Mouse (Mus musculus) limb, embryonic 14.5 days (tissue): ENCODE results near the gene Ccdc148. TPM values are rescaled to one million over a fixed set of nuclear protein-coding genes. Genes with fewer than 3 reads are reported as not detected.

ENCODE experiments used
- ATAC-seq: fragments of 200-750 bp; cut with Nextera tagmentation; 2 replicates; pipeline ENCODE4 v1.8.0; 2017; ENCODE audit warnings: low read depth, moderate number of reproducible peaks, moderate TSS enrichment; ENCODE audit not compliant: low FRiP score
- DNase-seq: peaks from one replicate; pipeline ENCODE4 v3.0.0-alpha.2; 2015; ENCODE audit warnings: low spot score
- H3K27ac ChIP-seq: fragments of 300-500 bp; sonication (generic); replicated peaks from 2 replicates; pipeline ENCODE4 v1.5.1; 2014; ENCODE audit warnings: low read depth, mild to moderate bottlenecking, low read length, moderate library complexity, mixed read lengths
- H3K27me3 ChIP-seq: fragments of 300-500 bp; sonication (generic); 2 replicates; pipeline ENCODE4 v1.6.1; 2014; ENCODE audit warnings: low read length, mixed read lengths; ENCODE audit not compliant: control insufficient read depth, insufficient read depth
- H3K36me3 ChIP-seq: fragments of 300-500 bp; sonication (generic); 2 replicates; pipeline ENCODE4 v1.6.1; 2014; ENCODE audit warnings: mild to moderate bottlenecking, low read length, moderate library complexity, mixed read lengths; ENCODE audit not compliant: control insufficient read depth, insufficient read depth
- H3K4me1 ChIP-seq: fragments of 300-500 bp; sonication (generic); 2 replicates; pipeline ENCODE4 v1.6.1; 2014; ENCODE audit warnings: antibody characterized with exemption, low read length, mixed read lengths; ENCODE audit not compliant: control insufficient read depth, insufficient read depth
- H3K4me2 ChIP-seq: fragments of 300-500 bp; sonication (generic); replicated peaks from 2 replicates; pipeline ENCODE4 v1.6.1; 2014; ENCODE audit warnings: low read depth, mild to moderate bottlenecking, low read length, moderate library complexity; ENCODE audit not compliant: severe bottlenecking
- H3K4me3 ChIP-seq: fragments of 300-500 bp; sonication (generic); replicated peaks from 2 replicates; pipeline ENCODE4 v1.5.1; 2014; ENCODE audit warnings: low read length
- H3K9ac ChIP-seq: fragments of 300-500 bp; sonication (generic); 2 replicates; pipeline ENCODE4 v1.6.1; 2014; ENCODE audit warnings: mild to moderate bottlenecking, low read depth, low read length, moderate library complexity; ENCODE audit not compliant: severe bottlenecking
- H3K9me3 ChIP-seq: fragments of 300-500 bp; sonication (generic); 2 replicates; pipeline ENCODE4 v1.6.1; 2016; ENCODE audit warnings: low read length; ENCODE audit not compliant: control insufficient read depth
- POLR2A ChIP-seq: fragments of 200-500 bp; IDR thresholded peaks from 2 replicates; pipeline ENCODE4 v1.8.0; 2012; ENCODE audit warnings: inconsistent platforms, mild to moderate bottlenecking, moderate library complexity, borderline replicate concordance; ENCODE audit not compliant: insufficient read depth, insufficient read length; ENCODE audit errors: extremely low read depth
- WGBS: fragments of 180-500 bp; shearing (Covaris S2); extraction: QIAGEN DNeasy Blood & Tissue Kit; methylation state at CpG from one replicate; pipeline ENCODE4 v1.1.7; 2014; 5-methylcytosine and 5-hydroxymethylcytosine counted together
- polyA plus RNA-seq, 2 experiments: library from polyadenylated mRNA; depleted of rRNA in 1 of 2; stranded (reverse) in 1 of 2; unstranded in 1 of 2; fragments of >200 nt; fragmentation: Nextera tagmentation in 1 of 2; extraction: Ambion mirVana in 1 of 2; gene quantifications; 2 replicates each; pipeline versions ENCODE4 v1.2.1 to v1.2.3; 2012 to 2014

Gene Ccdc148
- polyA plus RNA-seq, 2 experiments: 0.48 to 0.49 TPM

GRCm38 (mm10) chr2:59205092-59205491 is 44.6 kb upstream of the Ccdc148 start:
- Histone ChIP-seq H3K9me3 (no peaks in the 10 kb centered on the region), H3K4me2 (no peak overlapping the region), H3K27me3 (no peaks in the 10 kb centered on the region), H3K27ac (no peak overlapping the region), H3K4me3 (no peak overlapping the region), H3K9ac (no peak overlapping the region), H3K36me3 (no peaks in the 10 kb centered on the region), H3K4me1 (0 out of 2 replicates have a peak, but pooled peaks cover 10% of the 10 kb centered on the region)
- DNase-seq: no peak
- WGBS: 89% methylated on average over 9 of the region's 9 CpGs
- no peak for ATAC-seq
- no peak for TF ChIP-seq POLR2A

GRCm38 (mm10) chr2:59203627-59204425 is 43.3 kb upstream of the Ccdc148 start:
- H3K27ac ChIP-seq: no peak overlapping the region
- no peaks in the 10 kb centered on the region for H3K9me3 ChIP-seq
- no peak overlapping the region for H3K9ac ChIP-seq
- 45% methylated on average over 3 of the region's 3 CpGs for WGBS
- DNase-seq (no peak), ATAC-seq (no peak)
- no peak overlapping the region for H3K4me2 ChIP-seq
- no peaks in the 10 kb centered on the region for H3K27me3 ChIP-seq
- no peak for TF ChIP-seq POLR2A
- H3K4me1 ChIP-seq: 0 out of 2 replicates have a peak, but pooled peaks cover 10% of the 10 kb centered on the region
- no peak overlapping the region for H3K4me3 ChIP-seq
- H3K36me3 ChIP-seq: no peaks in the 10 kb centered on the region

- Histone ChIP-seq H3K27me3 (no peaks in the 10 kb centered on the region), H3K4me1 (0 out of 2 replicates have a peak, but pooled peaks cover 10% of the 10 kb centered on the region), H3K36me3 (no peaks in the 10 kb centered on the region), H3K27ac (no peak overlapping the region), H3K4me2 (no peak overlapping the region), H3K9ac (no peak overlapping the region), H3K4me3 (no peak overlapping the region), H3K9me3 (no peaks in the 10 kb centered on the region)
- DNase-seq: no peak
- 76% methylated on average over 5 of the region's 5 CpGs for WGBS
- TF ChIP-seq POLR2A: no peak
- no peak for ATAC-seq
These were observed 42.4 kb upstream of the Ccdc148 start for GRCm38 (mm10) chr2:59202930-59203329.

GRCm38 (mm10) chr2:59200511-59200910 is 40.0 kb upstream of the Ccdc148 start:
- H3K36me3 ChIP-seq: no peaks in the 10 kb centered on the region
- H3K9ac ChIP-seq: no peak overlapping the region
- no peak overlapping the region for H3K4me3 ChIP-seq
- 74% methylated on average over 3 of the region's 3 CpGs for WGBS
- no peak for TF ChIP-seq POLR2A
- no peaks in the 10 kb centered on the region for H3K27me3 ChIP-seq
- H3K27ac ChIP-seq: no peak overlapping the region
- H3K4me1 ChIP-seq: 0 out of 2 replicates have a peak, but pooled peaks cover 3% of the 10 kb centered on the region
- no peak for DNase-seq
- H3K9me3 ChIP-seq: no peaks in the 10 kb centered on the region
- ATAC-seq: no peak
- no peak overlapping the region for H3K4me2 ChIP-seq

GRCm38 (mm10) chr2:59199476-59199976 is 39.0 kb upstream of the Ccdc148 start:
- no peak for TF ChIP-seq POLR2A
- Histone ChIP-seq H3K36me3 (no peaks in the 10 kb centered on the region), H3K27me3 (no peaks in the 10 kb centered on the region), H3K9me3 (no peaks in the 10 kb centered on the region), H3K9ac (no peak overlapping the region), H3K4me3 (no peak overlapping the region), H3K27ac (no peak overlapping the region), H3K4me1 (0 out of 2 replicates have a peak, but pooled peaks cover 3% of the 10 kb centered on the region), H3K4me2 (no peak overlapping the region)
- WGBS: 97% methylated on average over 5 of the region's 5 CpGs
- ATAC-seq (no peak), DNase-seq (no peak)
